Mouse (Mus musculus): ENCODE data around the gene Gkap1. TPM values are rescaled to one million over a fixed set of nuclear protein-coding genes. Genes with fewer than 3 reads are reported as not detected.
A peak's percentile ranks its signal among the peaks of the same experiment; 100 is the strongest.

Gene Gkap1
- total RNA-seq, 2 experiments from 2014 or later = 13.7 to 18.4 TPM

DNA sequence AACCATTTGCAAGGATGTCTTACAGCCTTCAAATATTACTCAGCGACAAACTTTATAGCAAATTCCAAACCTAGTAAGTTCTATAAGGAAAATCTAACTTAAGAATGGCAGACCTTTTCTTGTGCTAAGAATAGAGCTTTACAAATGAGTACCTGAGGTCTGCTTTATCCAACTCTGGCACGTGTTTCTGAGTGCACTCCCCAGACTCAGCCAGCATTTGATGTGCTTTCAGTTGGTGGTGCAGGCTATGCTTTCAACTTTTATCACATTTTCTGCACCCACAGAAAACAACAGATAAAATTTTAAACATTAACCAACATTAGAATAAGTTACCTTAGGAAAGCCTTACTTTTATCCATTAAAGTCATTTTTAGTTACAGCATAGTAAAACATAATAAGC lies 63.0 kb downstream of the Gkap1 start:
- intact Hi-C loops (cut with DNase I) = no loop called here
- DNase-seq (ENCODE audit: low spot score in 2 of 2) = no peak

DNA sequence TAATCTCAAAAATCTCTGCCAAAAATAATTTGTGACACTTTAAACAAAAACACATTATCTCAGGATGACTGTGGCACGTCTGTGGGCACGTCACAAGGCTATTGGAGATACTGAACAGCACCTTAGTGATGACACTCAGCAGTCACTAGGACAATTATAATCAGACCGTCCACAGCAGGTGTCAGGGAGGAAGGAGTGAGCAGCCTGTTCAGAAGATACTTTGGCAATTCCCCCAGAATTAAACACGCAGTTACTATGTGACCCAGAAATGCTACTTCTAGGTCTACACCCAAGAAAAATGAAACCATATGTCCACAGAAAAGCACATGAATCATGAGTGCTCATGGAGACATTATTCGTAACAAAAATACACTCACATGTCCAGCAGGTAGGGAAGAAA lies 65.1 kb downstream of the Gkap1 start:
- intact Hi-C loops (cut with DNase I) = no loop called here

DNA sequence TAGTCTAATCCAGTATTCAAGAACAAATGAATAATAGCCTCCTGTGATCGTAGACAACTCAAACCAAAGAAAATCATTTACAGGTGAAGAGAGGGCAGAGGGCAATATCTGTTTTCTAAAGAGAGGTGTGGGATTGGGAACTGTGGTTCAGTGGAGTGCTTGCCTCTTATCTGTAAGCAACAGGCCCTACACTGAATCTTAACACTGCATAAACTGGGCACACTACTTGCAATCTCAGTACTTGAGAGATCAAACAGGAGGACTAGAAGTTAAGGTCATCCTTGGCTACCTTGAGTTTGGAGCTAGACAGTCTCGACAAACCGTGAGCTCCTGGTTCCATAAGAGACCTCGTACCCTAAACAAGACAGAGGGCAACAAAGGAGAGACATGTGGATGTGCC lies 69.4 kb downstream of the Gkap1 start:
- intact Hi-C loops (cut with DNase I) = no loop called here
- DNase-seq (ENCODE audit: low spot score in 2 of 2) = no peak

More for the DNA sequence above, 65.1 kb downstream of the Gkap1 start:
- DNase-seq (ENCODE audit: low spot score in 2 of 2) = no peak

DNA sequence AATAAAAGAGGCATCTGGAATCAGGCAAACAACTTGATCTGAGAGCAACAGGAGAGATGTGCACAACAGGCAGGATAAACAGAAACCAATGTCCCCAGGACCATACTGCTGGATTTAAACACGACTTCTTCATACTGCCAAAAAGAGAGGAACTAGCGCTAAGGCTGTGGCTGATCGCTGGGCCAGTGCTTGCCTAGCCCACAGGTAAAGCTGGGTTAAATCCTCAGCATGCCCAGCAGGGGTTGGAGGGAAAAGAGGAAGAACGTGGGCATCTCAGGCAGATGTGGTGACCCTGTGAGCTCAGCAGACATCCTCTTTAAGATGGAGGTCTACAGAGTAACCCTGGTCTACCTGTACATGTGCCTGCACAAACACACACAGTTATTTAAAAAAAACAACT lies 70.5 kb downstream of the Gkap1 start:
- no peak for DNase-seq (ENCODE audit: low spot score in 2 of 2)
- intact Hi-C loops (cut with DNase I) = no loop called here

DNA sequence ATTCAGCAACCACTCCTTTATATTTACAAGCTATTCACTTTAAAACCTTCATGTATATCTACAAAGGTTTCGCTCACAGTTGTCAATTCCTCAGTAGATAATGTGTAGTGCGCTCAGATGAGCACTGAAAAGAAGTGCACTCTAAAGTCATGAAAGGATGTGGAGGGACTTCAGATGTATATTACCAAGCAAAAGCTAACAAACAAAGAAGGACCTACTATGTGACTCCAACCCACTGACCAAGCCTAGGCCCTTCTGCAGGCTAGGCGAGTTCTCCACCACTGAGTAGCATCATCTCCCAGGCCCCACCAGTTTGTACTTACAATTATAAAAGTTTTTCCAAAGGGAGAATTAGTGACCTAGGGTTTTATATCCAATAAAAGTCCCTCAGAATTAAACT lies 71.3 kb downstream of the Gkap1 start:
- no peak for DNase-seq (ENCODE audit: low spot score in 2 of 2)
- intact Hi-C loops (cut with DNase I) = no loop called here

DNA sequence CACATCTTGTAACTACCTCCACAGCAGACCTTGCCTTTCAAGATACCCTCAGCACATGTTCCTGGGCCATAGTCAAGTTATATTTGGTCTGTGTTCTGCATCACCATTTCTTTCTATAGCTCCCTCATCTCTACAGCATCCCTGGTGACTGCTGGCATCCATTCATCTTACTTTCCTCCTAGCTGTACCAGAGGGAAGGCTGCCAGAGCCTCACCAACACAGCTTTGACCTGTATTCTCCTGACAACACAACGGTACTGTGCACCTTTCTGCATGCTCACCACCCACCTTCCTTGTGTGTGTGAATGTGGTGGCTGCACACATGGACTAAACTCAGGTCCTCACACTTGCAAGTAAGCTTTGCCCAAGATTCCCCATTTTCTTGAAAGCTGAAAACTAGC lies 72.6 kb downstream of the Gkap1 start:
- intact Hi-C loops (cut with DNase I) = no loop called here
- peak; percentile 31 to 40 for DNase-seq (ENCODE audit: low spot score in 2 of 2)

DNA sequence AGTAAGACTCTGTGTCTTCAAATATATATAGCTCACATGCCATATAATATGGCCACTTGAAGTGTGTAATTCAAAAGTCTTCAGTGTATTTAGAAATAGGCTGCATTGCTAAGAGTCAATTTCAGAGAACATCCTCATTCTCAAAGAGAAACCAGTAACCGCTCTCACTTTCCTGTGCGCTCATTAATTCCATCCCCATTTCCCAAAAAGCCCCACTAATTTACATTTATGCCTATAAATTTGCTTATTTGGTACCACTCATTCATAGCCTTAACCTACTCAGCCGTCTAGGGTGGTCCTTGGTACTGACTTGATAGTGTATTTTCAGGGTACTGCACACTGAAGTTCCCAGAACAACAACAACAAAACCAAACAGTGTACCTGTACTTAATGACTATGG lies 73.6 kb downstream of the Gkap1 start:
- intact Hi-C loops (cut with DNase I) = no loop called here

DNA sequence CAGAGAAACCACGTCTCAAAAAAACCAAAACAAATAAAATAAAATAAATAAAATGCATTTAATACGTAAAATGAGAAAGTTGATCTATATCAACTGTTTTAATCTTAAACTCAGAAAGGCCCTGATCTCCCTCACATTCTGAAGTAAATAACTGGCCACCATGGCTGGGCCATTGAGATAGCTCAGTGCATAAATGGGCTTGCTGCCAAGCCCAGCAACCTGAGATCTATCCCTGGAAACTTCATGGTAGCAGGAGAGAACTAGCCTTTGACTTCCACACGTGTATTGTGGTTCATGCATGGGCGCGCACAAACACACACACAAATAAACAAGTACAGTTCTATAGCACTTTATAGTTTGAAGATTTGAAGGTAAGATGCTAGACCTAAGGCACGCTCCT lies 74.2 kb downstream of the Gkap1 start:
- no peak for DNase-seq (ENCODE audit: low spot score in 2 of 2)
- intact Hi-C loops (cut with DNase I) = no loop called here

More for the DNA sequence above, 73.6 kb downstream of the Gkap1 start:
- DNase-seq (ENCODE audit: low spot score in 2 of 2) = no peak

DNA sequence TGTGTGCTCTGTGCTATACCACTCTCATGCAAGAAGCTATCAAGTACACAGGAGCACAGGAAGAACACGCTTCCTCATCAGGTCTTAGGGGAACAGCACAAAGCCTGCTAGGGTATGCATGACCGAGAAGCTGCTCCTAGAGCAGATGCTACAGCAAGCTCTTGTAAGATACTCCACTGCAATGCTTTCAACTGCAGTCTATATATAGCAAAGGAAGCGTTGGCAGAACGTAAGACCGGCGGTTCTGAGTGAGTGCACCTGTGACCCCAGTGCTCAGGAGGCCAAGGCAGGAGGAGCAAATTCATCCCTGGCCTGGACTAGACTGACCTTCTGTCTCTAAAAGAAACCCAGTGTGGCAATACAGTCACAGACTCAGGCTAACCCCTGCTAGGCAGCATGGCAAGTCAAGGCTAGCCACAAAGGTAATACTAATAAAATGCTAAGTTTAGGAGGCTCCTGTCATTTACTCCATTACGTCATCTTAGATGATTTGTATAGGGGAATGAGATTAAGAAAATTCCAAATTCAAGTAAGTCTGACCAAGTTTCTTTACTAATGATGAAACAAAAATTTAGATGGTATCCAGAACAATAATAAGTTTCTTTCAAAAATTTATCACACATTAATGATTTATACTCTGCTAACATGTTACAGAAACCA lies 77.4 kb downstream of the Gkap1 start:
- DNase-seq (ENCODE audit: low spot score in 2 of 2) = no peak
- intact Hi-C loops (cut with DNase I) = no loop called here

DNA sequence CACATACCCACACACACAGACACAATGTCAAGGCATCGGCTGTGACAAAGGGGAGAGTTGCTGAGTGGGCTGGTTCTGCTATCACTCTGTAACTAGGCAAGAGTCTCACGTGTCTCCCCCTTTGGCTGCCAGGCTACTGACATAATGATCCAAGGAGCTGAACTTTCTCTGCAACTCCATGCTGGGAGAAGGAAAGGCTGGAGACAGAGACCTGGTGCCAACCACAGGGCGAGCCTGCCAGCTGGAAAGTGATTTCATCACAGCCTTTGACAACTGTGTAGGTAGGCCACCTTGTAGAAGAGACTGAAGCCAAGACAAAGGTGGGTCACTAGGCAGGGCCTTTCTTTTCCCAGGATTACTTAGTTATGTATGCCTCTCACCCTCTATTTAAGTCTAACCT lies 78.3 kb downstream of the Gkap1 start:
- DNase-seq (ENCODE audit: low spot score in 2 of 2) = no peak
- intact Hi-C loops (cut with DNase I) = no loop called here

DNA sequence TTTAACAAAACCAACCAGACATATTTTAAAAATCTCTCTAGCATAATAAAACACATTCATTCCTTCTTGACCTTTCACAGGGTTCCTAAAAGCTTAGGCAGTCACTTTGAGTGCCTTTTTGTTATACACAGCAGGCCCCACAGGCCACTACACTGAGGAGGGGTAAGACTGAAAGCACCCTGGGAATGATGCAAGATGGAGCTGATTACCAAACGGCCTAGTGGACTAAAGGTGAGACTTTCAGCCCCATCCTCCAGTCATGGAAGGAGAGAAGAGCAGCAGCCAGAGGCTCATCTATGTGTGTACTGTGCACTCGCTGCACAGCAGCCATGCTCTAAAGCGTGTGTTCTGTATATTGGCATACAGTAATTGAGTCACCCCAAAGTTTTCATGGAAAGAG lies 80.6 kb downstream of the Gkap1 start:
- DNase-seq (ENCODE audit: low spot score in 2 of 2) = no peak
- intact Hi-C loops (cut with DNase I) = no loop called here

DNA sequence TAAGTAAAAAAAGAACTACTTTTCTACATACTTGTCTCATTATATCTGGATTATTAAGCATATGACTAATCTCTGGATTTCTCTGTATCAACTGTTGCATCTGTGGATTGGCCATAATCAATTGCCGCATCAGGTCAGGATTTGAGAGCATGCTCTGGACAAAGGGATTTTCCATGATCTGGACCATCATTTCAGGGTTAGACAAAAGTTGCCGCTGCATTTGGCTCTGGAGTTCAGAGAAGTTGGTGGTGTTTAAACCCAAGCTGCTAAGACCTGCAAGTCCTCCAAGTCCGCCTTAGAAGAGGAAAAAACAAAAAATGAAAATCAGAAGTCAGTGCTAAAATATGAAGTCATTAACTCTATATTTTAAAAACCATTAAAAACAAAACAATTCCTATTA lies 82.3 kb downstream of the Gkap1 start:
- intact Hi-C loops (cut with DNase I) = no loop called here
- DNase-seq (ENCODE audit: low spot score in 2 of 2) = no peak

DNA sequence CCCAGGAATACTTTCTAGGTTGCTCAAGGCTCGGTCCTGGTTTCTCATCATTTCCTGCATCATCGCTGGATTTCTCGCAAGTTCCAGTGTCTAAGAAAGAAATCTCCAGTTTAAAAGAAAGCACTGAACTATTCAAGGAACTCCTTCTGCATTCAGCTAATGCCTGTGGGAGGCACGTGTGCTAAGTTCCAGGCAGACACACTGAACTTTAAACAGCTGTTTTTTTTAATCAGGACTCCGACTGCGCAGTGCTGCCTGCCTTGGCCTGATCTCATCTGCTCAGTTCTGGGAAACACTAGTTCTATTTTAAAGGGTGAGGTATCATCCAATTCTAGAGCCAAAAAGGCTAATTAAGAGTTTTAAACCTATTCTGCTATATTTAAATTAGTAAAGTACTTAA lies 83.4 kb downstream of the Gkap1 start:
- intact Hi-C loops (cut with DNase I) = no loop called here
- peak; percentile 25 to 53 for DNase-seq (ENCODE audit: low spot score in 2 of 2)

DNA sequence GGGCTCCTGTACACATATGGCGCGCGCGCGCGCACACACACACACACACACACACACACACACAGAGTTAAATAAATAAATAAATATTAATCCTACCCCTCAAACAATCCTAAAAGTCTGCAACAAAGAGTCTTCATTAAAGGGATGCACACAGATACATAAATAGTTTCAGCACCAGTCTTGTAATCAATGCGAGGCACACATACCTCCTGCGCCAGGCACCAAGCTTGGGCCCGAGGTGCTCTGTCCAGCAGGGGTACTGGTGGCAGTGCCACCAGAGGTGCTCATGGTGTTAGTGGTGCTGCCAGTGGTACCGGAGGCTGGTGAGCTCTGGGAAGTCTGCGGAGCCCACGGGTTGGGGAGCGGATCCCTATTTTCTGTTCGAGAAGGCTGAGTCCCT lies 84.0 kb downstream of the Gkap1 start:
- intact Hi-C loops (cut with DNase I) = no loop called here
- DNase-seq (ENCODE audit: low spot score in 2 of 2) = no peak

DNA sequence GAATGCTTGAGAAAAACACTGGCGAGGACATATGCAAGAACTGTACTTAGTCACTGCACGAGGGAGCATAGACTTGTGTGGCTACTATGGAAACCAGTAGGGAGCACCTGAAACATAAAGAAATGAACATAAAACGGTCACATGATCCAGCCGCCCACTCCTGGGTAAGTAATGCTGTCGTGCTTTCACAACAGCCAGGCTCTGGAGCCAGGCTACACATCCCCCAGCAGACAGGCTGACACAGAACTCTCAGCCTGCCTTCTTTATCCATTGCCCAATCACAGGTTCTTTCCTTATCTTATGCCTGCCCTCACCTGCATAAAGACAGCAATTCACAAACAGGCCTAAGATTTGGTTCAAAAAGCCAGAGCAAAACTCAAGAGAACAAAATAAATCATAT lies 86.0 kb downstream of the Gkap1 start:
- intact Hi-C loops (cut with DNase I) = no loop called here
- DNase-seq (ENCODE audit: low spot score in 2 of 2) = peak; percentile 57 to 78

DNA sequence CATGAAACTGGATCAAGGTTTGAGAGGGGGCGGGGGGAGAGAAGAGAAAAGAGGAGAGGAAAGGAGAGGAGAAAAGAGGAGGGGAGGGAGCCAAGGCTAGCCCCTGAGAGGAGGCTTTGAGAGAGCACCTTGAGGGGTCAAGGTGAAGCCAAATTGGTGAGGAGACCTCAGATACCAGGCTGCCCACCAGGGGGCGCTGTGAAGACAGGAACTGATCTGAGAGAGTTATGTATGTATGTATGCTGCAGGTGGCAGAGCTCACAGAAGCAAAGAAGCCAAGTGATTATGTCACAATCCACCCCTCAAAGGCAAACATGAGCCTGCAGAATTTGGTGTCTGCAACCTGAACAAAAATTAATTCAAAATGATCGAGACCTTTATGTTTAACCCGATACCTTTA lies 87.1 kb downstream of the Gkap1 start:
- DNase-seq (ENCODE audit: low spot score in 2 of 2) = peak; percentile 83 to 89
- intact Hi-C loops (cut with DNase I) = no loop called here

DNA sequence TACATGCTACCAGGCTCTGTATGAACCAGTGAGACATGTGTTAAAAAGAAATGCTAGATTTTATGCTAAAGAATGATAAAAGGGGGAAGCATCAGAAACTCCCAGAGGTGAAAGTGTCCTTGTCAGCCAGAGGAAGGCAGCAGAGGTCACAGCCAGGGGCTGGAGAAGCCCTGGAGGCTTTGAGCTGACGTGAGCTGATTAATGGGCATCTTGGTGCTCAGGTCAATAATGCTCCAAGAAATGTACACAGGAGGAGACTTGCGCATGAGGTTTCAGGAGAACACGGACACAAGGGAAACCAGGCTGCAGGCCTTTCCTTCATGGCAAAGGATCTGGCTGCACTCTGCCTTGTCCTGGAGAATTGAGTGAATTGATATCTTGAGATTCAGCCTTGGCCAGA lies 87.7 kb downstream of the Gkap1 start:
- intact Hi-C loops (cut with DNase I) = no loop called here
- no peak for DNase-seq (ENCODE audit: low spot score in 2 of 2)

DNA sequence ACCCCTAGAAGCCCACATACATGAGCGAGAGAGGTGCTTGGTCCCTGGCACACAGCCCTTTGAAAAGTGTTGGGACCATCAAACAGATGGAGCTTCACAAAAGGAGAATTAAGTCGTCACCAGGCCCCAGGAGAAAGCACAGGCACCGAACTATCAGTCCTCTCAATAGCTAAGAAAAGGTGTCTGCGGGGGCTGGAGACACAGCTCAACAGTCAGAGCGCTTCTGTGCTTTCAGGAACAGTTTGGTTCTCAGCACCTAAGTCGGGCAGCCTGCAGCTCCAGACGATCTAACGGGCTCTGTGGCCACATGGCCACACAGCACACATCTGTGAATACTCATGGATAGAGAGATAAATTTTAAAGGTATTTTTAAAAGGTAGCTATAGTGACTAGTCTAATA lies 89.2 kb downstream of the Gkap1 start:
- intact Hi-C loops (cut with DNase I) = no loop called here
- peak; percentile 13 to 25 for DNase-seq (ENCODE audit: low spot score in 2 of 2)

DNA sequence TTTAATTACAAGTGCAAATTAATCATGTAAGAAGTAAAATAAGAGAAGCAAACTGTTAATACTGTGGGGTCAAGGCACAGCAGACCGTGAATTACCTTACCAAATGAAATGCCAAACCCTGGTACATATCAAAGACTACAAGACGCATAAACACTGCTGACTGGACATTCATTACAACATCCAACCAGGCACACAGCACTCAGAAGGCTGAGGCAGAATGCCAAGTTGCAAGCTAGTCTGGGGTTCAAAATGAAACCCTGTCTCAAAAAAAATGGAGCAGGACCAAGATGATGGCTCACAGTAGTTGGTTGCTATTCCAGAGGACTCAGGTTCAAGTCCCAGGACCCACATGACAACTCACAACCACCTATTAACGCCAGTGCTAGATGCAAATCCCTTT lies 91.4 kb downstream of the Gkap1 start:
- DNase-seq (ENCODE audit: low spot score in 2 of 2) = no peak
- intact Hi-C loops (cut with DNase I) = no loop called here

Measured in left cerebral cortex, postnatal 14 days (tissue).